22 mouse cellular contexts compared by ENCODE assay signal in the genomic region with DNA sequence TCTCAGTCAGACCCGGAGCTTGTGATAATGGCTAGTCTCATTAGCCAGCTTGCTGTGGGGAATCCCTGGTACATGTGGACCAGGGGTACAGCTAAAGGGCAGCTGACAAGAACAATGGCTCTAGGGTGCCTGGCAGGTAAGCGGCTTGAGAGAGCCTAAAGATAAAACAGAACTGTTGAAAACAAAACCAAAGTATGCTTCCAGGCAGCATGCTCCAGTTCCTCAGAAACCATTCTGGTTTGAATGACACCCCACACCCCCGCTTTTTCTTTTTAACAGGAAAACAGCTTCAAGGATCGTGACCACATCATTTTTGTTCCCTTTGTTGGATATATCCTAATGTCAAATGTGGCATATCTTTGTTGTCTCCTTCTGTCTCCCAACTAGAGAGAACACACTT. TPM values are rescaled to one million over a fixed set of nuclear protein-coding genes. Genes with fewer than 3 reads are reported as not detected.
A peak's percentile ranks its signal among the peaks of the same experiment; 100 is the strongest.
DNase-seq lines count a peak whose midpoint lies in the region; ATAC-seq lines count a peak whose summit lies in the region.
"Had no signal": no experiment of that assay in that cellular context is flagged by ENCODE, and none has a peak within 500 bp of the region (broad histone marks: within the 10 kb centered on the region; RNA-seq: fewer than 3 reads in every experiment).

A gene (plus strand): TSS at position 301 of the 400 bp plus-strand sequence.

- H3K27me3 ChIP-seq in embryonic facial prominence, embryonic 13.5 days: no peaks in the 10 kb centered on the region
- no peaks in the 10 kb centered on the region for H3K27me3 ChIP-seq in embryonic facial prominence, embryonic 10.5 days (replicated peaks; ENCODE audit: low read depth, poor library complexity, severe bottlenecking)
- H3K27me3 ChIP-seq: forebrain, embryonic 12.5 days had no signal

- WGBS in embryonic facial prominence, embryonic 13.5 days: 65% methylated on average over 4 of the region's 4 CpGs
- 85% methylated on average over 4 of the region's 4 CpGs for WGBS in embryonic facial prominence, embryonic 10.5 days

- no peaks in the 10 kb centered on the region for H3K36me3 ChIP-seq in embryonic facial prominence, embryonic 13.5 days
- H3K36me3 ChIP-seq in embryonic facial prominence, embryonic 10.5 days (replicated peaks): no peaks in the 10 kb centered on the region
- H3K36me3 ChIP-seq: forebrain, embryonic 10.5 days; forebrain, embryonic 12.5 days had no signal

- peaks cover 47% of the 10 kb centered on the region for H3K4me1 ChIP-seq in embryonic facial prominence, embryonic 13.5 days
- H3K4me1 ChIP-seq in embryonic facial prominence, embryonic 10.5 days: peaks cover 28% of the 10 kb centered on the region
- H3K4me1 ChIP-seq: forebrain, embryonic 12.5 days had no signal

- 0 out of 2 replicates have a peak within 1 kb of the TSS, but pooled peaks have one; percentile 3 for H3K27ac ChIP-seq in embryonic facial prominence, embryonic 13.5 days
- H3K27ac ChIP-seq in embryonic facial prominence, embryonic 10.5 days (replicated peaks): no peak within 1 kb of the TSS
- H3K27ac ChIP-seq: forebrain, embryonic 10.5 days; forebrain, embryonic 12.5 days had no signal

- no peak for ATAC-seq in embryonic facial prominence, embryonic 13.5 days (ENCODE audit: insufficient number of reproducible peaks, insufficient read depth, low FRiP score, low TSS enrichment, low read depth)
- ATAC-seq in CD4-positive, CD25-positive, alpha-beta regulatory T cell, adult 4 months: no peak
- no peak for ATAC-seq in inflammation-experienced regulatory T-cells, adult 6 months
- ATAC-seq: forebrain, embryonic 14.5 days; forebrain, embryonic 16.5 days had no signal

- DNase-seq in embryonic facial prominence, embryonic 10.5 days (ENCODE audit: low spot score): no peak
- DNase-seq in neural tube, embryonic 10.5 days (ENCODE audit: extremely low spot score, low spot score): no peak
- DNase-seq: adrenal gland, adult 8-10 months; adrenal gland, postnatal 14 days; adrenal gland, postnatal 36 days; B cell, adult 2 months; cerebellum, adult 11-12 months; cerebellum, adult 2 months; cerebellum, adult 9-10 months; cerebellum, postnatal 10 days; cerebellum, postnatal 25 days had no signal

- no peaks in the 10 kb centered on the region for H3K9me3 ChIP-seq in embryonic facial prominence, embryonic 13.5 days
- no peaks in the 10 kb centered on the region for H3K9me3 ChIP-seq in embryonic facial prominence, embryonic 10.5 days
- H3K9me3 ChIP-seq: forebrain, embryonic 10.5 days; forebrain, embryonic 12.5 days had no signal

- H3K9ac ChIP-seq in embryonic facial prominence, embryonic 13.5 days: no peak within 1 kb of the TSS
- H3K9ac ChIP-seq: forebrain, embryonic 12.5 days had no signal

- H3K4me3 ChIP-seq in embryonic facial prominence, embryonic 13.5 days: no peak within 1 kb of the TSS
- no peak within 1 kb of the TSS for H3K4me3 ChIP-seq in embryonic facial prominence, embryonic 10.5 days
- H3K4me3 ChIP-seq: erythroblast, embryonic 14.5 days; forebrain, embryonic 10.5 days; forebrain, embryonic 12.5 days had no signal

- no peak within 1 kb of the TSS for H3K4me2 ChIP-seq in embryonic facial prominence, embryonic 13.5 days
- H3K4me2 ChIP-seq: forebrain, embryonic 12.5 days had no signal

RNA-seq across cellular contexts. Expression of the gene that starts here (rescaled TPM):
- not detected in 2 replicates for polyA plus RNA-seq in embryonic facial prominence, embryonic 13.5 days (2015; fragmentation: Nextera tagmentation; extraction: Ambion mirVana)
- not detected in 2 replicates for polyA plus RNA-seq in embryonic facial prominence, embryonic 10.5 days (2016; fragmentation: Nextera tagmentation; extraction: Ambion mirVana)
- 10 to 100 TPM; 17.0 to 22.2 TPM for polyA plus RNA-seq in CD4-positive, CD25-positive, alpha-beta regulatory T cell, adult 4 months (2017; shearing (Covaris generic))
- 10 to 100 TPM; 20.5 to 29.0 (median 20.5) TPM for polyA plus RNA-seq in inflammation-experienced regulatory T-cells, adult 6 months (2017; shearing (Covaris generic))
- polyA plus RNA-seq: cerebellum, adult 2 months; cortical plate, adult 2 months; embryonic facial prominence, embryonic 11.5 days; embryonic facial prominence, embryonic 14.5 days; erythroblast, embryonic 14.5 days; forebrain, embryonic 10.5 days; forebrain, embryonic 14.5 days; forebrain, embryonic 16.5 days had no signal

Comparison
In these comparisons a context has a peak if more than half of its experiments do, and no peak if none do; other contexts are left out.
1. RNA of the gene that starts here (polyA plus RNA-seq): 17.0 to 22.2 TPM in CD4-positive, CD25-positive, alpha-beta regulatory T cell, adult 4 months and 20.5 to 29.0 TPM in inflammation-experienced regulatory T-cells, adult 6 months; not detected in embryonic facial prominence, embryonic 13.5 days and not detected in embryonic facial prominence, embryonic 10.5 days; every median in the first group is over 10 times any median in the second.